Mouse (Mus musculus) megakaryocyte, adult 5-6 weeks (primary cell): ENCODE data around the gene Naaladl2. TPM values are rescaled to one million over a fixed set of nuclear protein-coding genes. Genes with fewer than 3 reads are reported as not detected.

Experiments
- ATAC-seq: 2 replicates; pipeline ENCODE4 v1.8.0; 2016; ENCODE audit warnings: mild to moderate bottlenecking, inconsistent platforms; ENCODE audit not compliant: poor library complexity, severe bottlenecking
- total RNA-seq, 2 experiments: library from RNA; stranded (forward) in 1 of 2; stranded (reverse) in 1 of 2; fragments of 153-499, 151-499 nt in 1 of 2; fragments of 221-1000, 200-1000 nt in 1 of 2; gene quantifications; 2 replicates each; pipeline versions ENCODE4 v1.2.3 to v1.2.4; 2015 to 2017

The Naaladl2 gene
- total RNA-seq, 2 experiments from 2014 or later, result not detected

DNA sequence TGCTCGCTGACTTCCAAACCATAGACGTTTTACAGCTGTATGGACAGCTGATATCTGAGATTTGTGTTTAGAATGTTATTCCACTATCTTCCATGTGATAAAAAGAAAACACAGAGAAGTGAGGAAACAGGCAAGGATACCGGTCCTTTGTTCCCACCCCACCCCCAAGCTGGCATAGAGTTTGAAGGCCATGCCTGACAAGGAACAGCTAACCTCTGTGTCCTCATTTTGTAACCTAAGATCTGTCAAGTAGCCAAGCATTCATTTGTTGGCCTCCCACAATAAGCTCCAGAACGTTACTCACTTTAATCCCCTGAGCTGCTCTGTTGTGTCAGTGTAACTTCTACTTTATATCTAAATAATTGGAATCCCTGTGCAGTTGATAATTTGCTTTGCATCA lies 161.9 kb downstream of the Naaladl2 start:
- no peak for ATAC-seq

DNA sequence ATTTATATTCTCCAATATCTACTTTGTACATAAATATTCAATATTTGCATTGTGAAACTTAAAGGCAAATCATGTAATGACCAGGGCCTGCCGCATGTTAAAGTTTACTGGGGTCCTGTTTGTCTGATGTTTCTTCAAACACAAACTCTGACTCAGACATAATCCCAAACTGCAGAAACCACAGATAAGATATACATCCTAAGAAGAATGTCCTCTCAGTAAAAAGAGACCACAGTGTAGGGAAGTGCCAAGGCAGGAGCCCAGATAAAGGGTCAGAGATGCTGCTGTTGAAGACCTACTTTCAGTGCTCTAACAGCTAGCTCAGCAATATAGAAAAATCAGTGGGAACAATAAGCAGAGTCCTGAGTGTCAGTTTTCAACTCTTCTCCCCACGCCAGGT lies 201.9 kb downstream of the Naaladl2 start:
- no peak for ATAC-seq

DNA sequence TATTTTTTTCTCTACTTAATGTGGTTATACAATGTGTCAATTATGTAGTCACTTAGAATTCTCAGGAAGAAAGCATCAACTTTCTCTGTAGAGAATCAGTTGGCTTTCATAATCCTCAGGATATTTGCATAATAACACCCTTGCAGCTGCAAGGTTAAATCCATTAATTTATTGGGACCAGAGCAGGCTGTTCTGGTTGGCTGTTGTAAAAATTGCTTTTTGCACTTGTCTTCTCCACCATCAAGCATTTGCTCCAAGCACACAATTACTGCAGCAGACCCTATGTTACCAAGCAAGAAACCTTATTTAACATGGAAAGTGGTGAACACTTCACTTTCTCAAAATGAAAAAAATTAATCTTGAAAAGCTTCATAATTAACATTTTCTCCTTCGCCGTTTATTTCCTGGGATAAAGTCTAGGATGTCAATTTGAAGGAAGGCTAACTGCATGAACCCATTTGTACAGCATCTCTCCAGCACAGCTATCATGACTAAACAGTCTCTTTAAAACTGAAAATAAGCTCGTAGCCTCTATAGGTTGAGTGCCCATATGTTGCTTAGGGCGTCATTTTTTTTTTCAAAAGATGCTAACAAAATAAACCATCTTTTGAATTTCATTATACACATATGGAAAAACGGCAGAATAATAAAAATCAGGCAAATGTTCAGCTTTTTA lies 205.4 kb downstream of the Naaladl2 start:
- ATAC-seq, result no peak

DNA sequence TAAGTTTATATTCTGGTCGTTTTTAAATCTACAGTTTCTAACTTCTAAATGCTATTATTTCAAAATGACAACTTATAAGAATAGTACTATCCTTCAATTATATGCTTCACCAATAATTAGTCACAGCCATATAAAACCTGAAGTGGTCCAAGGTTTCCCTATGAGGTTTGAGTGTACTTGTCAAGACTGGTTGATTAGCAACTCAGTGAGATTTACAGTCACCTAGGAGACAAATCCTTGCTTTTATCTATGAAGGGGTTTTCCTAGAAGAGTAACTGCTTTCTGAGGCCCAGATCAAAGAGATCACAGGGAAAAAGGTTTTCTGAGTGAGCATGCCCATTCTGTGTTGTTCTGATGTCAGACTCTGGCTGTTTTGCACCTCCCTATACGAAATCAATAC lies 222.2 kb downstream of the Naaladl2 start:
- no peak for ATAC-seq

DNA sequence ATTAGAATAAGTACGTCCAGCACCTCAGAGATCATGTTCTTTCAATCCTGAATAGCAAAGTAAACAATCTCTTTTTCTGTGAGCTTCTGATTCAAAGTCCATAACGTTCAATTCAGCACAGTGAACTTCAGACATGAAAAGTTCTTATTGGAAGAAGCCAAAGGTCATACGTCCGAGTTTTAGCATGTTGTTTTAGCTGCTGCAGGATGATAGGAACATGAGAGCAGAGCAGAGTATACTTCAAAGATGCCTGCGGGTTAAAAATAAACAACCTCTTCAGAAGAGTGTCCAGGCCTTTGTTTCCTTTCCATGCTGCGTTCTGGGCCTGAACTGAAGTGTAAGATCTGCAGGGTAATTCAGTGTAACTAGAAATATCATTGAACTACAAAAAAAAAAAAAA lies 222.7 kb downstream of the Naaladl2 start:
- no peak for ATAC-seq

DNA sequence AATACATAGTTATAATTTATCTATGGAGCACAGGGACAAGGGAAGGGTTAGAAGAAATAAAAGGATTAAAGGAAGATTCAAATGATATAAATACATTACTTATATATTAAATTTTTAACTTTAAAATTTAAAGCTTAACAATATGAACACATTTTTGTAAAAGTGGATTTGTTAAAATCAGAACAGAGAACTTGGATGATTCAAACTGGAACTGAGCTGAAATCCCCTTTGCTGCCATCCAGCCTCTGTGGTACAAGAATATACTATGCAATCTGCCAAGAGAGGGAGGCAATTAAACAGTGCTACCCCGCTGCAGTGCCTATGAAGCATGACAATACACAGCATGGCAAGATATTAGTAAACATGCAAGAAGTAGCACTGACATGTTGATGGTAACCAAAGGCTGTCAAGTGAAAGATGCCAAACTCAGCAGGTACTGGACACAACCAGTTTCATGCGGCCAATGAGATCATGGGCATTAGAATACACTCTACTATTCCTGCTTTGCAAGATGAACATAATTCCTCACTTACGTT lies 238.6 kb downstream of the Naaladl2 start:
- ATAC-seq, result no peak

DNA sequence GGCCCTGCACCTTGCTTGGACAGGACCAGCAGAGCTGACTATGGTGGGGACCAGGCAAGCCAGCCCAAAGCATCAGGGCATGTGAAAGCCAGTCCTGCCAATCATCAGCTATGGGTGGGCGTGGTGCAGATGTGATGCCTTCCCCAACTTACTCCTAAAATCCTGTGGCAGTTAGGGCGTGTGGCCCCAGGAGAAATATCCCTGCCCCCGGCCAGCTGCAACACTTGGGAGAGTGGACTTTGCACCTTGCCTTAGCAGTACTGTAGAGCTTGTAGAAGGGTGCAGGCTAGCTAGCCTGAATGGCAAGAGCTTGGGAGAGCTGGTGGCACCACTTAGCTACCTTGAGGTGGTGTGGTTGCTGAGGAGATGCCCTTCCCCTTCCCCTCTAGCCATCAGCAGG lies 255.3 kb downstream of the Naaladl2 start:
- no peak for ATAC-seq

DNA sequence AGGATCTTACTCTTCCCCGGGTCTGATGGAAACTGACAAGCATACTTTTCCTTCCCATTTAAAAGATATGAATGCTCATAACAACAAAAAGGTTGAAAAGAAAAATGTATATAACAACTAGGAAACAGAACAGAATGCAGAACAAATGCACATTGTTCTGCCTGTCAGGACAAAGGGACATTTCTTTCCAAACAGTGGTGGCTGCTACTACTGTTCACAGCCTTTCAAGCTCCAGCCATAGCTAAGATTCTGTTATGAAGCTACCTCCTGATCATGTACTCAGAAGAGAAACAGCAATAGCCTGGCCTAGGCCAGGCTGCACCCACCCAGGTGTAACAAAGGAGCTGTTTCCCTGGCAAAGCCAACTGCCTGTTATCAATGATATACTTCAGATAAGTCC lies 271.8 kb downstream of the Naaladl2 start:
- ATAC-seq, result no peak

DNA sequence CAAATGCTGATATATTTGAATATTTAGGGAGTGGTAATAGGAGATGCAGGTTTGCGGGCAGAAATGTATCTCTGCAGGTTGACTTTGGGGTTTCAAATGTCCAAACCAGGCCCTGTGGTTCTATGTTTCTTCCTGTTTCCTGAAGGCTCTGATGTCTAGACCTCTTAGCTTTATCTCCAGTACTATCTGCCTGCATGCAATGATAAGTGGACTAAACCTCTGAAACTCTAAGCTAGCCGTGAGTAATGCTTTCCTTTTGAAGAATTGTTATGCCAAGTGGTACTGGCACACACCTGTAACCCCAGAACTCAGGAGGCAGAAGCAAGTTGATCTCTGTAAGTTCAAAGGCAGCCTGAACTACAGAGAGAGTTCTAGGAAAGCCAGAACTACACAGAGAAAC lies 291.1 kb downstream of the Naaladl2 start:
- ATAC-seq, result no peak

DNA sequence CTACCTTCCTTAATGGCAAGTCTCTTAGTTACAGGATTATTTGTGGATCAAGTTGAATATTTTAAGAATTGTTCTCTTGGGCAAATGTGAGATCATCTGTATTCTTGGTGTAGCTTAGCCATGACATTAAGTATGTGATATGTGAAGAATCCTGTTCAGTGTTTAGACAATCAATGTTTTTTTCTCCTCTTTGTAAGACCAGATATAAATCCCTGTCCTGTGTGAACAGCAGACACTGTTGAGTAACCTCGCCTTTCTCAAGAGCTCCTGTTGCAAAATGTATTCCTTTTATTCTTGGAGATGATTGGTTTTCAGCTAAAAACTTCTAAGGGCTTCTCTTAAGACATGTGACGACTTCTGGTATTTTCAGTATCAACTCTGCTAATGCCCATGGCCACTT lies 347.3 kb downstream of the Naaladl2 start:
- ATAC-seq, result no peak

DNA sequence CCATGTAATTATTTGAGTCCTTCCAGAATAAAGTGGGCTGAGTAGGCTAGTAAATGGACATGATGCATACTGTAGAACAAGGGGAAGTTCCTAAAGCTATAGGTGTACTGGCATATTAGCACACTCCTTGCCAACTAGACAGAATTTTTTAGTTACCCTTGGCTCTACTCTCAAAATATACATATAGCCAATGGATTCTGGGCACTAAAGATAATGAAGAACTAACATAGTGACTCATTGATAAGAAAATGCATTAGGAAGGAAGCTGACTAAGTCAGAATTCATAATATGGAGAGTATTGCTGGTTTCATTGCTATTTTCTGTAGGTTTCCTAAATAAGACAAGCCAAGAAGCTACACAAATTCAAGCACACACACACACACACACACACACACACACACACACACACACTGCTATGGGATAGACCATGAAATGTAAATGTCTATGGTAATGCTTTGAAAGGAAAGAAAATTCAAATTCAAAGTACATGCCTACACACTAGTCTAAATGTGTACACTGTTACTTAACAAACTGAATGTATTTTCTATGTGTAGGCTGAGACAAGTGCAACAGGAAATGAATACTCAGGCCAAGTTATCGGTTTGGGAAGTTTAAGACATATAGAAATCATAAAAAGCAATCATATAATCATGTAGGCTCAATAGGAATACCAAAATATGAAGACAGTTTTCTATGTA lies 356.5 kb downstream of the Naaladl2 start:
- no peak for ATAC-seq

DNA sequence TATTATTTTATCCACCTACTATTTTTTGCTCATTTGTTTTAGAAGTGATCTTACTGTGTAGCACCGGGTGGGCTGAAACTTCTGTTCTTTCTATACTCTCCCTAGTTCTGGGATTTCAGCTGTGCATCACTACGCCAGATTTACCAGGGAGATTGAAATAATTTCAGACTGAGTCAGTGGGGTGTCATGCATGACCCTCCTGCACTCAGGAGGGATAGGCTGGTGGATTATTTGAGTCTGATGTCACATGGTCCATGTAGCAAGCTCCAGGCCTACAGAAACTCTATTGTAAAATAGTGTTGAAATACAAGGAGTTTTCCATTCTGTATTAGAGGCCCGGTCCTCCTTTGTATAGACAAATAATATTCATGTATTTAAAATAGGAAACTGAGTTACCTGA lies 360.0 kb downstream of the Naaladl2 start:
- ATAC-seq, result no peak

DNA sequence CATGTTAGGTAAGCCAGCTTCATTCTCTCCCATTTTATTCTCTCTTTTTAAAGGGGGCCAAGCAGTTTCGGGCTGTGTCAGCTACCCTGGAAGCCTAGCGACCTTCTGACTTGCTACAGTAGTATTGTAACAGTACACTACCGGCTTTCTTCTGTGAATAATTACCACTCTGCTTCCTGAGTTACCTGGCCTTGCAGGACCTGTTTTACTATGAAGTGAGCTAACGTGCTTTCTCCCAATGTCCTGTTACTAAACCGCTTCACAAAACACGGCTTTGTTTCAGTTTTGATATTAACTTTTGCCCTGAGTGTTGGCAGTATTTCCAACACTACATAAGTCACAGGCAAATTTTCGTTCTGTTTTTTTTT lies 360.6 kb downstream of the Naaladl2 start:
- ATAC-seq, result no peak

DNA sequence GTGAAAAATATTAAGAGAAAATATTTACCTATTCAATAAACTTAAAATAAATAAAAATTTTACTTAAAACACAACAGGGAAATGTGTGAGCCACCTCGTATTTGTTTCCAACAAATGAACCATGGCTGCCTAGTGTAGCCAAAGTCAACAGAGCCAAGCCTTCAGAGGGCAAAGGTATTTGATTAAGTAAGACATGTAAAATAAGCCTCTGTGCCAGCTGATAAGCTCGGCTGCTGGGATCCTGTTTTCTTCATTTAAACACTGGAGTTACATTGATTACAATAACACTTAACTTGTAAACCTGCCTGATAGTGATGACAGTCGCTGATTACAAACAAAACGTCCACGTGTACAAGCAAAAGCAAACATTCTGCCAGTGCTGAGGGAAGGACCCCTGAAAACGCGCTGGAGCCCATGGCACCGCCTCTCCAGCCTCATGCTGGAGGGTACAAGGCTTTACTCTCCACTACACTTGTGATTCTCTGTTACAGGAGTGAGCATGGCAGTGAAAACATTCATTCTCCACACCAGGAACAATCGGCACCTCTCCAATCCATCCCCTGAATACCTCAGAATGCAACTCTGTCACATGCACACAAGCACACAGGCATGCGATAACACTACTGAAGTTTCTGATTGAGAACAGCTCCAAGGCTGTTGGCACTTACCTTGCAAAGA lies 361.1 kb downstream of the Naaladl2 start:
- ATAC-seq, result no peak

DNA sequence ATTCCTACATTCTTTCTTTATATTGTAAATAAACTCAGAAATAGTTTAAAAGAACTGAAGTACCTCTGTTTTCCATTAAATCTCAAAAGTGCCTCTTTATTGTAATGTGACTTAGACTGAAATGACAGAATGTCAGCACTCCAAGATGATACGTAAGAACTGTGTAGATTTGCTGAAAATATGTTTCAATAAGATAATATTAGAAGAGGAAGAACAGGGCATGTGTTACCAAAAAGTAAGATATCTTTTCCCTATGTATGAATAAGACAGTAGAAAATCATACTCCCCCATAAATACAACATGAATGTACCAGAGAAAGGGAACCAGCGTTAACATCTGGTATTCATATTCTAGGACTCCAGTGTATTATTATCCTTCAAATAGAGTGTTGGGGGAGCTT lies 362.4 kb downstream of the Naaladl2 start:
- no peak for ATAC-seq

DNA sequence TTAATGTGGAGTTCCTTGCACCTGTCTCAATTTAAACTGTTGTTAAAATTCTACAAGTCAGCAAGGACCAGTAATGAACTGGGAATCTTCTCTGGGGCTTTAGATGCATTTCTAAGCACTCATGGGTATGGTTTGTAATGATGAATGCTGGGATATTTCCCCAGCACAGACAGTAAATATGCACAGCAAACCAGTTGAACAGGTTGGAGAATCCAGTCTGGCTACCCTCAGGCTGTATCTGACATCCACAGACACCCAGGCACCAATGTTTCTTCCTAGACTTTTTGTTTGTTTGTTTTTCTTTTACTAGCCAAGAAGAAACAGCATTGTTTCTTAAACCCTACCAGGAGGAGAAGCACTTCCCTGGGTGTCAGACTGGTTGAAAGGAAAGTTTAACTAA lies 365.6 kb downstream of the Naaladl2 start:
- no peak for ATAC-seq

DNA sequence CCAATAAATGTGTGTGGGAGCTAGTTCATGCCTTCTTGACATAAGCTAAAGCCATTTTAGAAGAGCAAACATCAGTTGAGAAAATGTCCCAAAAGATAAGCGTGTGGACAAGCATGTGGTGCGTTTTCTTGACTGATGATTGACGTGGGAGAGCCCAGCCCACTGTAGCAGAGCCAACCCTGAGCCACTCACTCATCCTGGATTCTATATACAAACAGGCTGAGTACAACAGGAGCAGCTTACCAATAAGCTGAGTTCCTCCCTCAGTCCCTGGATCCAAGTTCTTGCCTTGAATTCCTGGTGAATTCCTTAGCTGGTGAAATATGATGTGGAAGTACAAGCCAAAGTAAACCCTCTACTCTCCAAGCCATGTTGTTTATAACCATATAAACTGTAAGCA lies 395.0 kb downstream of the Naaladl2 start:
- ATAC-seq, result no peak

DNA sequence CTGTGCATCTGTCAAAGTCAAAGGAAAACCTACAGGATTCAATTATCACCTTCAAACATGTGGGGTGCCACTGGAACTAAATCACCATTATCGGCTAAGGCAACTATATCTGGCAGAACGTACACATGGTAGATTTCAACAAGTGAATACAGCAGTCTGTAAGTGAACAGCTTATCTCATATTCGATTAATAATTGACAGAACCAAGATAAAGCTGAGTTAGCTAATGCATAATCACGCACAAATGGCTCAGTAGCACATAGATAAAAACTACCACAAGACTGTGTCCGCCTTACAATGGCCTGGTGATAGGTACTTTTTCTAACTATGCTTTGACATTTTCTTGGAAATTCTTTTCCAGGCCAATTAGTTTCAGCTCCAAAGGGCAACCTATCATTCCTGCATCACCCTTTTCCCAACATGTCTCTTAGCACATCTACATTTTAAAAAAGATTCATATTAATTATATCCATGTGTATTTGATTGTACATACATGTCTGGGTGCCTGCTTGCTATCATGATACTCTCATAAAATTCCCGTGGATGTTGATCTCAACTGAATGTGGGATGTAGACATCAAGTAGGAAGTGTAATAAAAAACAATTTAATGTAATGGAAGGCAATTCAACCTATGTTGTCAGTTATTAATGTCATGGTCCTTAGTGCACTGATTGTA lies 396.7 kb downstream of the Naaladl2 start:
- ATAC-seq, result no peak

DNA sequence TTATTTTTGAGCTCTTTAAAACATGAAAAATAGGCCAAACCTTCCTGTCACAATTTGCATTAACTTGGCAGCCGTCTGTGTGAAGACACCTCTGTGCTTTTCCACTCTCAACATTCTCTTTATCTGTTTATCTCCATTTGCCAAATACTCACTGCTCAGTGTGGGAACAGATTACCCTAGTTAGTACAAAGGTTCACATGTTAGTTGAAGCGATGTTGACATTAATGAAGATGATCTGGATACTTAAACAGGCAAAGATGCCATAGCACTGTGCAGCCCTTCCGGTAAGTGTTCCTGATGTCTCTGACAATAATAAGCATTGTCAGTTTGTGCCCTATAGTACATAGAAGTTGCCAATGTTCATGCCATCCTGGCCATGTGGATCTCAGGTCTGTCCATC lies 400.1 kb downstream of the Naaladl2 start:
- ATAC-seq, result no peak

DNA sequence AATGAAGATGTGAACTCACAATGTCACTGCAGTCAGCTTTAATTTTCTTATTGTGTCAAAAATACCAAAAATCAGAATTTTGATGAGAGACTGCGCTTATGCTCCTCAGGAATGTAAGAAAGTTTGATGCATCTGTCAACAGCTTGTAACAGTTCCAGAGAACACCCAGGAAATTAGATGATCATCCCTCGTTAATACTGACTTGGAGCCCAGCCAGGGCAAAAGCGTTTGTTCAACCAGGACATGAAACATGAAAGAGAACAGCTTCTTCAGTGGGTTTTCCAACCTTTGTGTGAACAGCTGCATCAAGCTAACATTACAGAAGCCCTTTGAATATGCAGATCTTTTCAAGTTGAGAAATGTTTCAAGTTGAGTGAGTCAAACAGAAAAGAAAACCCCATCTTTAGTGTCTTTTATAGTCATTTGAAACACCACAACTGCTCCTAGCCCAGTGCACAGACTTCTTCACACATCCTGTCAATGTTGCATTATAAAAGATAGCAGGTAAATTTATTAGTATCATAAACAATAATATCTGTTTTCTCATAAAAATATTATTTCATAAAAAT lies 424.8 kb downstream of the Naaladl2 start:
- no peak for ATAC-seq

DNA sequence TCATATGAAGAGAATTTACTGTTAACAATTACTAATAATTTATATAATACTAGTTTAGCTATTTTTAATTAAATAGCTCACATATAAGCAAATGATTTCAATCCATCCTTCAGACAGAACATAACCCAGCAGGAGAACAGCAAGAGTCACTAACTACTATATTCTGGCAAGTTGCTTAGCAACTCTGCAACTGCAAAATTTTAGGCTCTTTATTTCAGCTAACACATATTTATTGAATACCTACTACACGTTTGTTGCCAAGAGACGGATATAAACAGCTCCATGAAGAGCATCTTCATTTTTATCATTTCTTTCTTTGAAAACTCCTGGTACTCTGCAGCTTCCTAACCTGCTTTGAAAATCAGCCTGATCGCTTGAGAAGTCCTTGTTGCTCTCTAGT lies 429.3 kb downstream of the Naaladl2 start:
- no peak for ATAC-seq
